Mouse (Mus musculus): ENCODE results near the gene Prdm16. TPM values are rescaled to one million over a fixed set of nuclear protein-coding genes. Genes with fewer than 3 reads are reported as not detected.
A peak's percentile ranks its signal among the peaks of the same experiment; 100 is the strongest.

The Prdm16 gene
- polyA plus RNA-seq, 1 experiment from 2014 or later = 41.5 TPM

- no peak for ATAC-seq (ENCODE audit: insufficient number of reproducible peaks, insufficient read depth, low FRiP score, low TSS enrichment)
- no peak overlapping the region for H3K27ac ChIP-seq
- H3K4me1 ChIP-seq = peaks cover 15% of the 10 kb centered on the region
- no peak overlapping the region for H3K4me2 ChIP-seq (replicated peaks)
- H3K9me3 ChIP-seq = no peaks in the 10 kb centered on the region
- no peaks in the 10 kb centered on the region; the same call in 1 of the 2 replicates for H3K27me3 ChIP-seq
- no peaks in the 10 kb centered on the region for H3K36me3 ChIP-seq
- H3K9ac ChIP-seq = no peak overlapping the region
- 41% methylated on average over 6 of the region's 6 CpGs for WGBS
- no peak overlapping the region for H3K4me3 ChIP-seq
Observed at GRCm38 (mm10) chr4:154661256-154661655, 24.6 kb upstream of the Prdm16 start.

- no peak overlapping the region for H3K4me2 ChIP-seq (replicated peaks)
- H3K27ac ChIP-seq = no peak overlapping the region
- no peaks in the 10 kb centered on the region; the same call in 1 of the 2 replicates for H3K27me3 ChIP-seq
- H3K4me1 ChIP-seq = peaks cover 15% of the 10 kb centered on the region
- no peaks in the 10 kb centered on the region for H3K36me3 ChIP-seq
- ATAC-seq (ENCODE audit: insufficient number of reproducible peaks, insufficient read depth, low FRiP score, low TSS enrichment) = no peak
- H3K4me3 ChIP-seq = no peak overlapping the region
- no peak overlapping the region for H3K9ac ChIP-seq
- H3K9me3 ChIP-seq = no peaks in the 10 kb centered on the region
Observed at GRCm38 (mm10) chr4:154660025-154660424, 23.4 kb upstream of the Prdm16 start.

GRCm38 (mm10) chr4:154655134-154655910, 18.6 kb upstream of the Prdm16 start:
- Histone ChIP-seq H3K9me3 (no peaks in the 10 kb centered on the region), H3K27me3 (no peaks in the 10 kb centered on the region; the same call in 1 of the 2 replicates)
- WGBS = 84% methylated on average over 15 of the region's 15 CpGs

GRCm38 (mm10) chr4:154652494-154652893, 15.8 kb upstream of the Prdm16 start:
- H3K36me3 ChIP-seq = no peaks in the 10 kb centered on the region
- no peak overlapping the region for H3K4me3 ChIP-seq
- H3K9me3 ChIP-seq = no peaks in the 10 kb centered on the region
- no peak overlapping the region for H3K27ac ChIP-seq
- H3K27me3 ChIP-seq = no peaks in the 10 kb centered on the region
- WGBS = 3% methylated on average over 5 of the region's 5 CpGs
- ATAC-seq (ENCODE audit: insufficient number of reproducible peaks, insufficient read depth, low FRiP score, low TSS enrichment) = peak; percentile 23; the same call in 1 of the 2 replicates
- no peak overlapping the region for H3K9ac ChIP-seq
- peaks cover 13% of the 10 kb centered on the region; the same call in 1 of the 2 replicates for H3K4me1 ChIP-seq
- no peak overlapping the region for H3K4me2 ChIP-seq (replicated peaks)

More at GRCm38 (mm10) chr4:154655134-154655910, 18.6 kb upstream of the Prdm16 start:
- peaks cover 18% of the 10 kb centered on the region; the same call in 1 of the 2 replicates for H3K4me1 ChIP-seq
- H3K4me3 ChIP-seq = no peak overlapping the region
- no peak overlapping the region for H3K9ac ChIP-seq
- ATAC-seq (ENCODE audit: insufficient number of reproducible peaks, insufficient read depth, low FRiP score, low TSS enrichment) = no peak
- no peak overlapping the region for H3K27ac ChIP-seq
- H3K4me2 ChIP-seq (replicated peaks) = no peak overlapping the region
- H3K36me3 ChIP-seq = no peaks in the 10 kb centered on the region

GRCm38 (mm10) chr4:154649083-154649747, 12.5 kb upstream of the Prdm16 start:
- Histone ChIP-seq H3K4me1 (peaks cover 13% of the 10 kb centered on the region; the same call in 1 of the 2 replicates), H3K9me3 (no peaks in the 10 kb centered on the region), H3K4me2 (replicated peaks) (no peak overlapping the region), H3K27ac (no peak overlapping the region), H3K9ac (no peak overlapping the region), H3K27me3 (peaks cover 5% of the 10 kb centered on the region; the same call in 1 of the 2 replicates), H3K36me3 (no peaks in the 10 kb centered on the region), H3K4me3 (no peak overlapping the region)
- WGBS = 75% methylated on average over 19 of the region's 19 CpGs
- no peak for ATAC-seq (ENCODE audit: insufficient number of reproducible peaks, insufficient read depth, low FRiP score, low TSS enrichment)

- peaks cover 61% of the 10 kb centered on the region for H3K27me3 ChIP-seq
- H3K9me3 ChIP-seq = no peaks in the 10 kb centered on the region
- no peak for ATAC-seq (ENCODE audit: insufficient number of reproducible peaks, insufficient read depth, low FRiP score, low TSS enrichment)
- H3K36me3 ChIP-seq = no peaks in the 10 kb centered on the region
- peaks cover 47% of the 10 kb centered on the region for H3K4me1 ChIP-seq
- H3K27ac ChIP-seq = no peak overlapping the region
- WGBS = 10% methylated on average over 6 of the region's 6 CpGs
- H3K4me3 ChIP-seq = no peak overlapping the region
- H3K9ac ChIP-seq = no peak overlapping the region
- H3K4me2 ChIP-seq (replicated peaks) = no peak overlapping the region
Observed at GRCm38 (mm10) chr4:154642496-154642895, 5.8 kb upstream of the Prdm16 start.

GRCm38 (mm10) chr4:154641296-154642110, 4.8 kb upstream of the Prdm16 start:
- no peaks in the 10 kb centered on the region for H3K36me3 ChIP-seq
- 3% methylated on average over 32 of the region's 32 CpGs for WGBS
- H3K9ac ChIP-seq = peak overlapping the region; percentile 28; the same call in 1 of the 2 replicates
- peak overlapping the region; percentile 85 for H3K4me2 ChIP-seq (replicated peaks)
- H3K4me1 ChIP-seq = peaks cover 51% of the 10 kb centered on the region
- peak overlapping the region; percentile 10; the same call in 1 of the 2 replicates for H3K4me3 ChIP-seq
- no peaks in the 10 kb centered on the region for H3K9me3 ChIP-seq
- no peak for ATAC-seq (ENCODE audit: insufficient number of reproducible peaks, insufficient read depth, low FRiP score, low TSS enrichment)
- H3K27ac ChIP-seq = no peak overlapping the region
- peaks cover 62% of the 10 kb centered on the region for H3K27me3 ChIP-seq

GRCm38 (mm10) chr4:154640443-154641295, 4.0 kb upstream of the Prdm16 start:
- H3K4me2 ChIP-seq (replicated peaks) = peak overlapping the region; percentile 85
- H3K4me1 ChIP-seq = peaks cover 51% of the 10 kb centered on the region
- peak overlapping the region; percentile 28; the same call in 1 of the 2 replicates for H3K9ac ChIP-seq
- peak overlapping the region; percentile 59; the same call in 1 of the 2 replicates for H3K27ac ChIP-seq
- peaks cover 62% of the 10 kb centered on the region for H3K27me3 ChIP-seq
- no peaks in the 10 kb centered on the region for H3K36me3 ChIP-seq
- H3K4me3 ChIP-seq = peak overlapping the region; percentile 77
- 4% methylated on average over 20 of the region's 20 CpGs for WGBS
- ATAC-seq (ENCODE audit: insufficient number of reproducible peaks, insufficient read depth, low FRiP score, low TSS enrichment) = no peak
- H3K9me3 ChIP-seq = no peaks in the 10 kb centered on the region

GRCm38 (mm10) chr4:154639591-154640442, 3.1 kb upstream of the Prdm16 start:
- peak overlapping the region; percentile 77 for H3K4me3 ChIP-seq
- H3K4me2 ChIP-seq (replicated peaks) = peak overlapping the region; percentile 85
- H3K27me3 ChIP-seq = peaks cover 62% of the 10 kb centered on the region
- 11% methylated on average over 13 of the region's 13 CpGs for WGBS
- H3K27ac ChIP-seq = peak overlapping the region; percentile 59
- ATAC-seq (ENCODE audit: insufficient number of reproducible peaks, insufficient read depth, low FRiP score, low TSS enrichment) = no peak
- H3K36me3 ChIP-seq = no peaks in the 10 kb centered on the region
- no peaks in the 10 kb centered on the region for H3K9me3 ChIP-seq
- H3K9ac ChIP-seq = peak overlapping the region; percentile 17; the same call in 1 of the 2 replicates
- H3K4me1 ChIP-seq = peaks cover 54% of the 10 kb centered on the region

GRCm38 (mm10) chr4:154639126-154639525, 2.5 kb upstream of the Prdm16 start:
- Histone ChIP-seq H3K27me3 (peaks cover 60% of the 10 kb centered on the region), H3K9ac (peak overlapping the region; percentile 95), H3K9me3 (no peaks in the 10 kb centered on the region), H3K4me1 (peaks cover 59% of the 10 kb centered on the region), H3K27ac (peak overlapping the region; percentile 59; the same call in 1 of the 2 replicates), H3K36me3 (no peaks in the 10 kb centered on the region), H3K4me3 (peak overlapping the region; percentile 77), H3K4me2 (replicated peaks) (peak overlapping the region; percentile 85)
- no peak for ATAC-seq (ENCODE audit: insufficient number of reproducible peaks, insufficient read depth, low FRiP score, low TSS enrichment)
- 1% methylated on average over 7 of the region's 7 CpGs for WGBS
